Mouse (Mus musculus) ovary, postnatal 36 days (tissue): ENCODE results near the gene Rela.

Source experiments
- DNase-seq: peaks from one replicate; pipeline ENCODE4 v3.0.0; 2022; ENCODE audit warnings: low spot score, mixed read lengths

The Rela gene

DNA sequence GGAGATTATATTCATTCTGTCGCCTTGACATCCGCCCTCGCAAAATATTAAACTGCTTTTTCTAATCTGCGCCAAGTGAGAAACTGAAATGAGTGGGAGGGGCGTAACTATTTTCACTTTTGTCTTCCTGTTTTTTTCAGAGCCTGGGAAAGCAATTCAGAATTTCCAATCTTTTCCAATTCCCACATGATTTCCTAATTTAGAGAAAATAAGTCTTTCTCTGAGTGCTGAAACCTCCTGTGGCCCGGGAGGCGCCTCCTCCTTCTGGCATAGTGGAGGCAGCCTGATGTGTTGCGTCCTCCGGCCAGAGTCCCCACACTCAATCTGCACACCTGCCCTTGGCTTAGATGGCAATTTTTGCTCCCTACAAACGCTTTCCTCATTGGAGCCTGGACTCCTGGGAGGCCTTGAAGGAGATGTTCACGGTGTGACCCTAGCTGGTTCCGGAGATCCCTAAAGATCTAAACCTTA lies 677 bp upstream of the Rela start:
- no peak for DNase-seq

DNA sequence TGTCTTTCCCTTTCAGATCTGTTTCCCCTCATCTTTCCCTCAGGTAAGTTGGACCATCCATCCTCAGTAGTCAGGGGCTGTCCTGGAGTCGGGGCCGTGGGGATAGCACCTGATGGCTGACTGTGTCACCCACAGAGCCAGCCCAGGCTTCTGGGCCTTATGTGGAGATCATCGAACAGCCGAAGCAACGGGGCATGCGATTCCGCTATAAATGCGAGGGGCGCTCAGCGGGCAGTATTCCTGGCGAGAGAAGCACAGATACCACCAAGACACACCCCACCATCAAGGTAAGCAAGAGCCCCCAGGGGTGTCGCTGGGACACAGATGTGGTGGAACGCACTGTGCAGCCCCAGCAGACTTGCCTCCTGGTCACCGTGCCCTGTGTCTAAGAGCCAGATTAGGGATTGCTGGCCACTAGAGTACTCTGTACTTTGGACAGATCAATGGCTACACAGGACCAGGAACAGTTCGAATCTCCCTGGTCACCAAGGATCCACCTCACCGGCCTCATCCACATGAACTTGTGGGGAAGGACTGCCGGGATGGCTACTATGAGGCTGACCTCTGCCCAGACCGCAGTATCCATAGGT lies 1.2 kb downstream of the Rela start:
- no peak for DNase-seq

DNA sequence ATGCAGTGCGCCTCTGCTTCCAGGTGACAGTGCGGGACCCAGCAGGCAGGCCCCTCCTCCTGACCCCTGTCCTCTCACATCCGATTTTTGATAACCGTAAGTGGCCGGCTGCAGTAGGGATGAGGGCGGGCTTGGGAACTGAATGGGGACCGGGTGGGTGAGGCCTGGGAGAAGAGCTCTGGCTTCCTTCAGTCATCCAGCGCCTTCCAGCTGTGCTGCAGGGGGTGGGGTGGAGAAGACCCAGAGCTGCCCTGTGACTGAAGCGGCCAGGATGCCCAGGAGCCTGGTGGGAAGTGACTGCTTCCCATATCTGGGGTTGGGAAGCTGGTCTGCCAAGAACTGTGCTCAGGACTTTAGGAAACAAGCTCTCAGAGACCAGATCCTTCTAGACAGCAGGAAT lies 3.1 kb downstream of the Rela start:
- DNase-seq, result no peak

DNA sequence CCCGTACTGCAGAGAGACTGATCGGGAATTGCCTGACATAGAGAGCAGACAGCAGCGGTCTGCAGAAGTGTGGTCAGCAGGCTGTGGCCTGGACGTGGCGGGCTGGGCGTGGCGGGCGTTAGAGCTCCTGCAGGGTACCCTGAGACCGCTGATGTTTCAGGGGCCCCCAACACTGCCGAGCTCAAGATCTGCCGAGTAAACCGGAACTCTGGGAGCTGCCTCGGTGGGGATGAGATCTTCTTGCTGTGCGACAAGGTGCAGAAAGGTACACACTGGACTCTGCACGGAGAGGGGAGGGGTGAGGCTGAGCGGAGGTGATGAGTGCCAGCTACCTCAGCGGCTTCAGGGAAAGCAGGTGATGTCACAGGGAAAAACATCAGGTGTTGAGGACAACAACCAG lies 3.7 kb downstream of the Rela start:
- DNase-seq, result no peak

DNA sequence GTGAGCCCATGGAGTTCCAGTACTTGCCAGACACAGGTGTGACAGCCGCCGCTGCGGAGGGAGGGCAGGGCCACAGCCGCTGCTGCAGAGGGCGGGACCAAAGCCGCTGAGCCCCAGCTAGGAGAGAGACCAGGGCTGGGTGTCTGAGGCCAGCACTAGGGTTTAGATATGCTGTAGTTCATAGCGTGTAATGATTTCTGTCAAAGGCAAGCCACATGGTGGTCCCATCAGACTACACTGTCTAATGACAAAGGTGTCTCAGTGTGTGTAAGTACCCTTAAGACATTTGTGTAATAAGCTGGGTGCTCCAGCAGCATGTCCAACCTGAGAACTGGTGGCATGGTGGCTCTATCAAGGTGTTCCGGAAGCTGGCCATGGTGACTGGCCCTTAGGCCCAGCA lies 4.4 kb downstream of the Rela start:
- DNase-seq, result no peak

DNA sequence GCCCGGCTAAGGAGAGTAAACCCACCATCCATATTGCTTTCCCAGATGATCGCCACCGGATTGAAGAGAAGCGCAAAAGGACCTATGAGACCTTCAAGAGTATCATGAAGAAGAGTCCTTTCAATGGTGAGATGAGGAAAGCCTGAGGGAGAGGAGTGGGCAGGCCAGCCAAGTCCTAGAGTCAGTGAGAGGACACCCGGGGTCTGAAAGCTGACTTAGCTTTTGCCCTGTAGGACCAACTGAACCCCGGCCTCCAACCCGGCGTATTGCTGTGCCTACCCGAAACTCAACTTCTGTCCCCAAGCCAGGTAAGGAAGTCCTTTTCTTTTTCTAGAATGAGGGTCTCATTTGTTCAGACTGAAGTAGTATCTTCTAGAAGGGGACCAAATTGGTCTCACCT lies 8.0 kb downstream of the Rela start:
- DNase-seq, result no peak

DNA sequence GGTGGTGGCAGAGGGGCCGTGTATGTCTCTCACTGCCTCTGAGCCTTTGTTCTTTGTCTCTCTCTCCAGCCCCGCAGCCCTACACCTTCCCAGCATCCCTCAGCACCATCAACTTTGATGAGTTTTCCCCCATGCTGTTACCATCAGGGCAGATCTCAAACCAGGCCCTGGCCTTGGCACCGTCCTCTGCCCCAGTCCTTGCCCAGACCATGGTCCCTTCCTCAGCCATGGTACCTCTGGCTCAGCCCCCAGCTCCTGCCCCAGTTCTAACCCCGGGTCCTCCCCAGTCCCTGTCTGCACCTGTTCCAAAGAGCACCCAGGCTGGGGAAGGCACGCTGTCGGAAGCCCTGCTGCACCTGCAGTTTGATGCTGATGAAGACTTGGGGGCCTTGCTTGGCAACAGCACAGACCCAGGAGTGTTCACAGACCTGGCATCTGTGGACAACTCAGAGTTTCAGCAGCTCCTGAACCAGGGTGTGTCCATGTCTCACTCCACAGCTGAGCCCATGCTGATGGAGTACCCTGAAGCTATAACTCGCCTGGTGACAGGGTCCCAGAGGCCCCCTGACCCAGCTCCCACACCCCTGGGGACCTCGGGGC lies 9.5 kb downstream of the Rela start:
- no peak for DNase-seq

DNA sequence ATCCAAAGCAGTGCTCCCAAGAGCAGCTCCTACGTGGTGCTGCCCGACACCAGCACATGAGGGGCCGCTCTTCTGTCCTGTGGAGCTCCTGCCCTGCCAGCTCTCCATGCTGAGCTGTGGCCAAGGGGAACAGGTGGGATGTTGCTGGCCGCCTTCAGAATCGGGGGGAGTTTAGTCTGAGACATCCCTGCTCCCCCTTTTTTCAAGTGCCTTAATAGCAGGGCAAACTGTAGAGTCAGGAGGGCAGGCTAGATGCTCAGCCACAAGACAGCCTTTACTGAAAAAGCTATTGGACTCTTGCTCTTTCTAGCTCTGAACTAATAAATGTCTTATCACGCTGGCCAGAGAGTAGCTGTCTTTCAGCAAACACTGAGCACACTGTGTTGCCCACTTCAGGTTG lies 10.5 kb downstream of the Rela start:
- DNase-seq, result no peak

DNA sequence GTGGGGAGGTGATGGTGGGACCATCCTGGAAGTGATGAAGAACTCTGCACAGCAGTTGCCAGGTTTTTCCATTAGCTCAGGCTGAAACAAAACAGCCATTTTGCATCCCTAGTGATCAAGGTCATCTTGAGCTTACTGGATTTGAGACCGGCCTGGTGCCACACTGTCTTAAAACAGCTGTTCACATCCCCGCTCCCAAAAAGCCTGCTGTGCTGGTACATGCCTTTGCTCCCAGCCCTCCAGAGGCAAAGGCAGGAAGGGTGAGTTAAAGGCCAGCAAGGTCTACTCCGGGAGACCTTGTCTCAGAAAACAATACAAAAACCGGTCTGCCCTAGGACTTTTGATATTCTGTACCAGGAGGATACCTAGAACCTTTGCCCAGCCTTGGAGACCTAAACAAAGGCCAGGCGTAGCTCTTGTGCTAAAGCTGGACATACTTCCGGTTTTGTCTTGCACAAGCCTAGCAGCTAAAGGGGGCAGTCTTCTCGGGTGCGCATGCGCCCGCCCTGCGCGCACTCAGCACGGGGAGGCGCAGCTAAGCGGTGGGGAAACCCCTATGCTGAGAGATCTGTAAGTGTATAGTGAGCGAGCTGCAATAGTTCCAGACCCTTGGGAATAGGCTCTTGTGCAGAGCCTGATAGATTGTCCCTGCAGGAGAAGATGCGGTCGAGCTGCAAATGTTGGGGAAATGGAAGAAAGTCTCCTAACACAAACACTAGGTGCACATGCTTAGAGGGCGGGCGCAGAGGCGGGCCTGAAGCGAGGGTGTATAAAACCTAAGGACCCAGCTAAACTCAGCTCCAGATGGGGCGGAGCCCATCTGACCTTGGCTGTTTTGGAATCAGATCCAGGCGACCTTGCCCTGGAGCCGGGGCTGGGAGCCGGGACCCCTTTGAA lies 11.4 kb downstream of the Rela start:
- peak; percentile 83 for DNase-seq

DNA sequence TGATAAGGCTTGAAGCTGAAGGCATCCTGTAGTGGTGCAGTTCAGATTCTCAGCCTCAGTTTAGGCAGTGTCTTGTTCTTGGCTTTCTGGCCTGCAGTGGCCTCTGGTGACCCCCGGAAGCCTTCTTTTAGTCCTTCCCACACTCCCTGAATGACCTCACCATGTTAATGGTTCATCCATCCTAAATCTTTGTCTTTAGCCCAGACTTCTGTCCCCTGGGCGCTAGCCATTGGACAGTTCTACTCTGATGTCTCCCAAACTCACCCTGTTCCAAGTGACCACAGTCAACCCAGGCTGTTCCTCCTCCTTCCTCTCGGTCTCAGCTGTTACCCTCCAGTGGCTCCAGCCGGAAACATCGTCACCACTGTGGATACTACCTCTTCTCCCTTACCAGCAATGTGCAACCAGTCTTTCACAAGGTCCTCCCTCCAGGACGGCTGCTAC lies 12.0 kb downstream of the Rela start:
- no peak for DNase-seq

DNA sequence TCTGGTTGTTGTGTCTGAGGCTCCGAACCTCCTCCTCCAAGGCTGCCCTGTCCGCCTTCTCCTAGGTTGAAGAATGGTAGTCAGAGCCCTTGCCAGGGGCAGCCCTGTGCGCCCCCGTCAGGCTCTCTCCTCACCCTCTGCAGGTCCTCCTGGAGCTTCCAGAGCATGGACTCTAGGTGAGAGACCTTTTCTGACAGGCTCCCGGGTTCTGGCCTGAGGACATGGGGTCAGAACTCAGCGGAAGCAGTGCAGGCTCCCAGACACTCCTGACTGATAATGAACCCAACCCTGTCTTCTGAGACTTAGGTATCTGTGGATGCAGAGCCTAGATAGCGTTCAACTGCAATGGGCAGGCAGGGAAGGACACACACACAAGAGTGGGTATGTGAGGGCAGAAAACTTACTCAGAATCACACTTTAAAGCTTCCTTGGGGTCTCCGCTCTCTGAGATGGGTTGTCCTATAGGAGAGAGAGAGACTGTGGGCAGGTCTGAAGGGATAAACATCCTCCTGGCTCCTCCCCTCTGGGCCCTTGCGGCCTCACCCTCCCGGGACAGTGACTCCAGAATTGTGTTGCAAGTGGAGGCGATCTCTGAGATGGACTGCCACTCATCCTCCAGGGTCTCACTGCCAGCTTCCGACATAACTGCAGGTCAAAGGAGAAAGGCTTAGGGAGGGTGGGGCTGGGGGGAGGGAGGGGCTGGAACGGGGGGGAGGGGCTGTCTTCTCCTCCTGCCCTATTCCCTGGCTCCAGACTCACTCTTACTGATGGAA lies 14.4 kb downstream of the Rela start:
- no peak for DNase-seq

DNA sequence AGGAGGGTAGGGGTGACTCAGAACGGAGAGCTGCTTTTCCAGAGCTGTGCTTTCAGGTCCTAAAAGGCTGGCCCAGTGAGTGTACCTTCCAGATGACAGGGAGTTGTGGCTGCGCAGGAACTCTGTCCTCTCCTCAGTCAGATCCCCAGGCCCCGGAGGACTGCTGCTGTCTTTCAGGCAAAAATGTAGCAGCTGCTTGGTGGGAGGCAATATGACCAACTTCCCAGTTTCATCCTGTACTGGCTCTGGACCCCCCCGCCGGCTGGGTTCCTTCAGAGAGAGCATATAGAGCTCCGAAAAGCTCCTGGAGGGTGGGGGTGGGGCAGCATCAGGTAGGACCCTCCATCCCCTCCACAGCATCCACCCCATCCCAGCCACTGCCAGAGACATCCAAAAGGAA lies 15.3 kb downstream of the Rela start:
- no peak for DNase-seq

DNA sequence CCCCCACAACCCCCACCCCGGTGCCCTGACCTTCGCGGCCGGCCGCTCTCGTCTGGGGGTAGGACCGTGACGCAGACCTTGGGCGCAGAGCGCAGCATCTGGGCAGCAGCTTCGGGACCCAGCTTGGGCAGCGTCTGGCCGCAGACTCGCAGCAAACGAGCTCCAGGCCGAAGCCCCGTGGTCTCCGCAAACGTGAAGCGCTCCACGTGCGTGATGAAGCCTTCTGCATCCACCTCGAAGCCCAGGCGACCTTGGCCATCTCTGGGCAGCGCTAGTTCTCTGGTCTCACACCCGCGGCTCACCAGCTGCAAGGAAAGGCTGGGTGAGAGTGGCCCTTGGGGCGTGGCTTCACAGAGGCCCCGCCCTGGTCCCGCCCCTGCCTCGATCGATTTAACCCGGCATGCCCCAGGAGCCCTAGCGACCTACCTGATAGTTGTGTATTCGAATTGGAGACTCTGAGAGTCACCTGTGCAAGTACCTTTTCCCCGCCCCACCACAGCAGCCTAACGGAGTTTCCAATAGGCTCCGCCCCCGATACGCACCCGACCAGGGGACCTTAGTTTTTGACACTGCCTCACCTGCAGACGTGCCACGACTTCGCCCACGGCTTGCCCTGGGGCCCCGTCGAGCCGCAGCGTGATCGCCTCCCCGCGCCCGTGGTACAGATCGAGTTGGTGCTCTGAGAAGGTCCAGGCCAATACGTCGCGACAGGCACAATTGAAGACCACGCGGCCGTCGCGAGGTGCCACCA lies 16.9 kb downstream of the Rela start:
- no peak for DNase-seq

DNA sequence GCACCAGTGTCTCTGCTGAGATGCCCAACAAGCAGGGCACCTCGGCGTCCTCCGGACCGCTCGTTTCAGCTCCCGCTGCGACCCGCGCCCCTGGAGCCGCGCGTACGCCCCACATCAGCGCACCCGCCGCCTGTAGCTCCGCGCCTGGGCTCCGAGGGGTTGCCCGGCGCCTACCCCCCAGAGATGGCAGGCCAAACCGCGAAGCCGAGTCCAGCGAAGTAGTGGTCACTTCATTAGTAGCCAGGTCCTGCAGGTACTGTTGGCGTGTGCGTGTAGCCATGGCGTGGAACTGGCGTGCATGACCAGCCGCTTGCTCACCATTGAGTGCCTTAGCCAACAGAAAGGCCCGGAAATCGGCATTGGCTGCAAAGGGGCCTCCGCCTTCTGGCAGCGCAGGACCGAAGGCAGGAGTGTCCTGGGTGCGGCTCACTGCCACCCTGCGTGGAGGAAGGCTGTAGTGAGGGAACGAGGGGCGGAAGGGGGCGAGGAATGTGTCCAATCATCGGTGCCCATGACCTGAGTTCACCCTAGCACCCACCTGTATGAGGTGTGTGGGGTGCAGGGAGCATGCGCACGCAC lies 17.5 kb downstream of the Rela start:
- no peak for DNase-seq

DNA sequence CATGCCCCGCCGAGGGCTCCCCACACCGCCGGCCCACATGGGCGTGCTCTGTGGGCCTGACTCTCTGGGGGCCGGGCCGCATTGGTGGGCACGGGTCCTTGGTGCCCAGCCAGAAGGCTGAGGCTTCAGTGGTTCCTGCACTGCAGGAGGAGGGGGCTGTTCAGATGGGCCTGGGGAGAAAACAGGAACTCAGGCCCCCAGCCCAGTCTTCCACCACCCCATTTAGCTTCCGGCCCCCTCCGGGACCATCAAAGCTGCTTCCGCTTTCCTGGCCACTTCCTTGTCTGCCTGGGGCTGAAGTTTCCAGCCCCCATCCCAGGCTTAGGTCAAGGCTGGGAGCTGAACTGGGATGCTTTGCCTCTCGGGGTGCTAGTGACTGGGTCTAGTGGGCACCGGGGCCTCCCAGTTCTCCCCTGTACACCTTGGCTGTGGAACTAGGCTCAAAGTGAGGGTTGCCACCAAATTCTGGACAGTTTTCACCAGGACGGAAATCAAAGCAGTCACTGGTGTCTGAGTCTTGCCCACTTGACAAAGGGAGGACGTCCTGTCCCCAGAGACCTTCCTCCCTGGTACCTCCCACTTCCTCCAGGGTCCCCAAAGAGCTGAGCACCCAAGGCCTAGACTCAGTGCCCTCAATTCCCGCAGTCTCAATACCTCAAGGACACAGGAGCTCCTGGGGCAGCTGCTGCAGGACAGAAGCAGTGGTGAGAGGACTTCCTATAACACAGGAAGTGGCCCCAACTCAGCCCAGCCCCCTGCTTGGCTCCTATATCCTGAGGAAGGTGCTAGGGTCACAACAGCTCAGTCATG lies 23.9 kb downstream of the Rela start:
- DNase-seq, result no peak

DNA sequence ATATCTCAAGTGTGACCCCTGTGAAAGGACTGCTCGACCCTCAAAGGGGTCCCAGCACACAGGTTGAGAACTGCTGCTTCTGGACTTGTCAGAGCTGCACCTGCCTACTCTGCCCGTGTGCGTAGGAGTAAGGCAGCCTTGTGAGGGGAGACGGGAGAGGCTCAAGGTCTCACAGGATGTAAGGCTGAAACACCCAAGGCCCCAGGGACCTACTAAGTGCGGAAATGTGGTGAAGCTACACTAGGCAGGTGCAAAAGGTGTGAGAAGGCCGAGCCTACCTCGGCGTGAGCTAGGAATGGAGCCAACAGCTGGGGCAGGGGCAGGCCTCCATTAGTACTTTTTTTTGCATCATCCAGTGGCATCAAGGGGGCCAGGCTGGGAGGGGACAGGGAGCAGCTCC lies 25.0 kb downstream of the Rela start:
- no peak for DNase-seq

DNA sequence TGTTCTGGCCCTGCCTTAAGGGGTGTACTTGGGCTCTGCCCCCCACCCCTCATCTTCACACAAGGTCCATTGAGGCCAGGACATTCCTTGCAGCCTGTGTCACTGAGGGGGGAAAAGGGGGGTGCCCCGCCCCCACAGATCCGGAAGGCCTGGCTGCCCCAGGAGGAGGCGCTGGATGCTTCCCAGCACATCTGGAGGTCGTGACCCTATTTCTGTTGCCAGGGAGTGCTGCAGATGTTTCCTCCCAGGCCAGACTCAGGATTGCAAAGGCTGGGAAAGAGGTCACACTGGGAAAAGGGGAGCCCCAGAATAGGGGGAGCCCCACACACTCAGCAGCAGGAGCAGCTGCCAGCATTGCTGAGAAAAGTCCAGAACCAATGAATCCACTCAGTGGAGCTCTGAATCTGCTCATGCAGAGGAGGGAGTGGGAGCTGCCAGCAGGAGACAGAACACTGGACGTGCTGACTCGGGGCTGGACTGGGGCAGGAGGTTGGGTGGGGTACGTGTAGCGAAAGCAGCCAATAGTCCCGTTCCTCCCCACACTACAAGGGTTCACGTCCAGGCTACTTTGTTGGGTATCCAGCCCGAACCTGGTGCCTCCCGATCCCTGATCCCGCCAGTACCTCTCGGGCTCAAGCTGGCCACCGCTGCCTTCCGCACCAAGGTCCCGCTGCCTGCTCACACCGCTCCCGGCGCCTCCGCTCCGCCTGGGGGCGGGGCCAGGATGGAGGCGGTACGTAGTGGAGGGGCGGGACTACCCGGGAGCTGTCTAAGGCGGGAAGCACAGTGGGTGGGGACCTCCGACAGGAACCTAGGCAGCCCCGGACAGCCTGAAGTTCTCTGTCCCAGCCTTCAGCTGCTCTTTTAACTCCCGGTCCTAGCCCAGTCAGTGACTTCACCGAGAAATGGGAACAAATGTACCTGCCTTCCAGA lies 26.0 kb downstream of the Rela start, which contains the start of gene Sipa1:
Gene Sipa1 (minus strand): TSS at position 727 of the 933 bp plus-strand sequence.
- peak; percentile 94 for DNase-seq

DNA sequence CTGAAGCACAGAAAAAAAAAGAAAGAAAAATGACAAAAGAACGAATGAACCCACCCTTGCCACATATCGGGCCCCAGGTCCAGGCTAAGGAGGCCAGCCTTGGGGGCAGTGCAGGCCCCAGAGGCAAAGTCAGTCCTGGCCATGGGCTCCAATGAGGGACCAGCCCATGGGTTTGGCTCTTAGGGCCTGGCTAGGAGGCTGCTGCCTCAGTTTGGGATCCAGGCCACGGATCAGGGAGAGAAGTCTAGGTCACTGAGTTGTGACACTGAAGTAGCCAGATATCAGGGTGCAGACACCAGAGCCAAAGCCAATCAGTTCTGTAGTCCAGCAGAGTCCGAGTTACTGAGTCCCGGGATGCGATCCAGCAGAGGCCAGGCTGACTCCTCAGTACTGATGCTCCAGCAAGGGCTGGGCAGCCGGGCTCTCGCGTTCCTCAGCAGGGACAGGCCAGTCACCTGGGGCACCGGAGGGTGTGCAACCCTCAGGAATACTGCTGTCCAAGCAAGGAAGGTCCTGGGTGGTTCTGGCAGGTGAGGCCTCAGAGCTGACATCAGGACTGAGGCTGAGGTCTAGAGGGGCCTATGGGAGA lies 27.5 kb downstream of the Rela start:
- DNase-seq, result no peak

DNA sequence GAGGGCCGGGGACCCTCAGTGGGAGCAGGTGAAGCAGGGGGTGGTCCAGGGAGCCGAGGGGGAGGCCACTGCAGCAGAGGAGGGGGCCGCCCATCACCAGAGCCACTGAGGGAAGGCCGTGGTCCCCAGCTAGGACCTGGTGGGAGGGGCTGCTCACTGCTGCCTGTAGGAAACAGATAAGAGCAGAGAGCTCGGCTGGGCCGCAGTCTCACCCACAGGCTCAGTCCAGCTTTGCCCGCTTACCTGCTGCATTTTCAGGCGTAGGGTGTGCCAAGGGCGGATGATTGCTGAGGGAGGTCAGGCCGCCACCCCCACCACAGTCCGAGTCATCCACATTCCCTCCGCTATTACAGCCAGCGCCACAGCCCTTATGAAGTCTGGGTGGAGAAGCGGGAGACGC lies 28.2 kb downstream of the Rela start:
- DNase-seq, result no peak
